Mouse (Mus musculus) kidney, adult 18-20 months (tissue): ENCODE data around the gene Zfyve28.

Experiments used
- DNase-seq: peaks from one replicate; pipeline ENCODE4 v3.0.0; 2021

The Zfyve28 gene

GRCm38 (mm10) chr5:34175403-34175694 lies 112.9 kb downstream of the Zfyve28 start:
- no peak for DNase-seq

- DNase-seq = peak; percentile 1
Observed at GRCm38 (mm10) chr5:34174550-34175402, 113.5 kb downstream of the Zfyve28 start.

- no peak for DNase-seq
Observed at GRCm38 (mm10) chr5:34174021-34174420, 114.2 kb downstream of the Zfyve28 start.

- DNase-seq = no peak
Observed at GRCm38 (mm10) chr5:34170726-34171125, 117.5 kb downstream of the Zfyve28 start.

- DNase-seq = no peak
Observed at GRCm38 (mm10) chr5:34169954-34170353, 118.3 kb downstream of the Zfyve28 start.

GRCm38 (mm10) chr5:34168950-34169891 lies 119.0 kb downstream of the Zfyve28 start, which contains the start of the genes Poln and Haus3:
TSS of gene Poln (minus strand) at chr5:34169448.
TSS of gene Haus3 (minus strand) at chr5:34169527.
- peak; percentile 97 for DNase-seq

- no peak for DNase-seq
Observed at GRCm38 (mm10) chr5:34167857-34168256, 120.4 kb downstream of the Zfyve28 start.

GRCm38 (mm10) chr5:34165793-34166192 lies 122.5 kb downstream of the Zfyve28 start:
- no peak for DNase-seq

GRCm38 (mm10) chr5:34148476-34148875 lies 139.8 kb downstream of the Zfyve28 start:
- DNase-seq = no peak

- DNase-seq = no peak
Observed at GRCm38 (mm10) chr5:34147554-34147953, 140.7 kb downstream of the Zfyve28 start.
